Mouse (Mus musculus): Measurements from ENCODE around the gene Olfr313.
"Not testable (repeated sequence)": the region's sequence is repeated elsewhere in the genome, so short reads cannot be mapped to it uniquely, and the experiment has no call there.

The Olfr313 gene

DNA sequence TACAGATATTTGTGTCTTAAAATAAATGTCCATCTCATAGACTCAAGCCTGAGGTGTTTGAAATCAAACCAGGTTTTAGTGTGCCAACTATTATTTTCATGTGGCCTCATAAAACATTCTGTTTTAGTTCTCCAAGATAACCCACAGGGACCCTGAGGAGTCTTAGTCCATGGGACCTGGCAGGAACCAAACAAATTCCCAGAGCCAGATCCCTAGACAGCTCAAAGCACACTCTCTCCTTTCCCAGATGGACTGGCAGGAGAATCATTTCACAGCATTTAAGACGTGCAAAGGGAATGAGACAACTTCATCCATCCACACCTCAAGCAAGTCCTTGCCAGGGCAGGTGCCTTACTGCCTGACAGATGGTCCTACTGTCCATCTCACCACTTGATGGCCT, at the start of gene Olfr313:
Gene Olfr313, plus strand, starts transcription at position 301 of the 400 bp plus-strand sequence.
- not testable (repeated sequence) for DNase-seq (ENCODE audit: low spot score in 2 of 2)

DNA sequence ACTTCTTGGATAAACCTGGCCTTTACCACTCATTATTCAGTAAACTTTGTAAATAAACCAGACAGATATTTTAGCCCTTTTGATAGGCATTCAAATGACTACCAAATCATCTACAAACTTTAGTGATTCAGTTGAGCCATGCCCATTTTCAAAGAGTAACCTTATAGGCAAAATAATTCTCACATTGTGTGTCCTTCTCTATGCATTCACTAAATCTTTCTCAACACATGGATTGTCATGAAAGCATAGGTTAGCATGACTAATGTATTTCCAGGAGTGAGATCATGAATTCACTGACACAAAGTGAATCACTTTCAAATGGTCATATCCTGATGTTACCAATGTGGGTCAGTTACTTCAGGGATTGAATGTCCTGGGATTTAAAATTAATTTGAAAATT, 41.9 kb upstream of the Olfr313 start, which contains the start of gene Olfr315:
Gene Olfr315, plus strand, starts transcription at position 301 of the 400 bp plus-strand sequence.
- no peak for DNase-seq (ENCODE audit: low spot score in 2 of 2)

DNA sequence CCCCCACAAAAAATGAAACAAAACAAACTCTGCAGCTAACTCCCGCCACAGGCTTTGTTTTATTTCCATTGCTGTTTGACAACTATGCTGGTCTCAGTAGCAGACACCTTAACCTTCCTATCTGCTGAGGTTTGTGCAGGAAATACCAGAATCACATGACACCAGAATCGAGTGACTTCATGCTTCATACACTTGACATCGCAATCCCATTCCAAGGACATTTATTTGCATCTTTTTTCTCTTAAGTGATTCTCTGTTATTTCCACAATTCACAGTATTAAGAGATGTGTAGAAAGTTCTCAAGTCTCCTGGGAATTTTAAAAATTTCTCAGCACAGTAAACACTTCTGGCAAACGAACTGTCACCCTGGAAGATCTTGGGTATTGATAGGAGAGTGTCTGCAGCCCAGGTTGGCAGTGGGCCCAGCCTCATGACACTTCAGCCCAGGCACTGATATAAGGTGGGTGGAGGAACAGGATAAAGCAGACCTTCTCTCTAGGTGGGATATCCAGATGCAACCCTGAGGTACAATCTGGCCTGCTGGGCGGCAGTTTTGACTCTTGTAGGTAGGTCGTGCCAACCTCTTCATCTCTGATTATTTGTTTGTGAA, 32.2 kb upstream of the Olfr313 start, which contains the start of gene Olfr314:
Gene Olfr314, plus strand, starts transcription at position 473 of the 610 bp plus-strand sequence.
- DNase-seq (ENCODE audit: low spot score in 2 of 2), result no peak

DNA sequence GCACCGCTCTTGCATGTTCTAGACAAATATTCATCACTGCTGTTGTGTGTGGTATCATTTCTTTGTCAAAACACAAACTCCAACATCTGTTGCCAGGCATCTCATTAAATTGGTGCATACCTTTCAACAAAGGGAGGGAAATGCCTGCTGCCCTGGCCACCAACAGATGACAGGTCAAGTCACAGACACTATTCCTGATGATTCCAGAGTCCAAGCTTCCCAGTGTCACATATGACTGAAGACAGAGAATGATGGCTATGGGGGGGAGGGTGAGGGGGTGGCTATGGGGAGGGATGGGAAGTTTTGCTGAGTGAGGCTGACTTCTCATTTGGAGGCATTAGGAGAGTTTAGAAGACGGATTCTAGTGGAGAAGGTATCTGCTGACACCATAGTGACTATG, 30.6 kb upstream of the Olfr313 start:
- no peak for DNase-seq (ENCODE audit: low spot score in 2 of 2)

DNA sequence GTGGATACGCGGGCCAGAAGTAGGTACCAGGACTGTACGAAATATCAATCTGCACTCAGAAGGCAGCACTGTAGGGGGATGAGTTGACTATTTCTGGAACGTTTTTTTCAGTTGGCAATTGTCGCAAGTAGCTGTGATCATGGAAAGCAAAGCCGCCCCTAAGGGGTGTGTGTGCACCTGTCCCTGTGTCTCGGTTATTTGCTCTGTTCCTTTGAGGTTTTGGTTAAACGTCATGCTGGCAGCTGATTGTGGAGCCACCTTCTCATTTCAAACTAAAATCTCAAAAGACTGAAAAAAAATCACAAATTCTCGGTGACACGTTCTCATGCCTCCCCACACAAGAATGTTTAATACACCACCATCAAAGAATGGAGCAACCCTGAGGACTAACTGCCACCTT, 27.1 kb upstream of the Olfr313 start:
- no peak for DNase-seq (ENCODE audit: low spot score in 2 of 2)

DNA sequence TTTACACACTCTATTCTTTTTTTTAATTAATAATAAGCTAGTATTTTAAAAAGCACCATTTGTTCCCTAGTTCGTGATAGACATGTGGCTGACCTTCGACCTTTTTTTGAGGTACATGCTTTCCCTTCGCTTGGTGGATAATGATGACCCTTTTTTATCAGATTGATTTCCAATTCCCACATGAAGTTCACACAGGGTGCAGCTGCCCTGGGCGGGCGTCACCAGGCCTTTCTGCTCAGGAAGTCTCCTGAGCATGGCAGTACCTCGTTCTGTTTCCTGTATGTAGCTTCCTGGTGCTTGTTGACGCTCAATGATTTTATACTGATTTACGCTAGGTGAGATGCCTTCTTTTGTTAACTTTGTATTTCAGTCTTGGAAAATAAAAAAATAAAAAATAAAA, 26.5 kb upstream of the Olfr313 start:
- no peak for DNase-seq (ENCODE audit: low spot score in 2 of 2)

DNA sequence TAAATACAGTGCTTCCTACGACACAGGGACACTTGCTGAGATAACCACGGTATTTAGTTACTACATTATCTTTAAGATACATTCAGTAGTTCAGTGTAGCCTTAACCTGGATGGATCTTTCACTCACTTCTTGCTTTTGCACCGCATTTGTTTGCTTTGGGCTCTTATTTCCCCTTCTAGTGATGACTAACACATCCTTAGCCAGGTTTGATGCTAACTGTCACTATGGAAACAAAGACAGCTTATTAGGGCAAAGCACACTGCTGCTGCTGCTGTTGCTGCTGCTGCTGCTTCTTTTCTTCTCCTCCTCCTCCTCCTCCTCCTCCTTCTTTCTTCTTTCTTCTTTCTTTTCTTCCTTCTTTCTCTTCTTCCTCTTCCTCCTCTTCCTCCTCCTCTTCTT, 25.3 kb upstream of the Olfr313 start:
- DNase-seq (ENCODE audit: low spot score in 2 of 2), result no peak

DNA sequence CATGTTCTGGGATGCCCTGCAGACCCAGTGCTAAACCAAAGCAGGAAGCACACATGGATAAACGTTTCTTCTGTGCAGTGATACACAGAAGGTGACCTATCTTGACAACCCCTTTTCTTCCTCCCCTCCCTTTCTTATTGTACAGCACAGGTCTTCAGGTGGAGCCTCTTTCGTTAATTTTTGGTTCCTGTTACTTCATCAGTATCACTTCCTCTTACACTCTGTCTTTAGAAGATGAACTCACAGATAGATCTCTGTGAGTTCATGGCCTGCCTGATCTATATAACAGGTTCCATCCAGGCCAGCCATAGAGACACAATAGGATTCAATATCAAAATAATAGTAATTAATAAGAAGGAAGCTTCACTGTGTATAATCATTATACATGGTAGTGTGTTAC, 24.7 kb upstream of the Olfr313 start:
- DNase-seq (ENCODE audit: low spot score in 2 of 2), result no peak

- no peak for DNase-seq (ENCODE audit: low spot score in 2 of 2)
Observed at GRCm38 (mm10) chr11:58790646-58791045, 24.2 kb upstream of the Olfr313 start.

DNA sequence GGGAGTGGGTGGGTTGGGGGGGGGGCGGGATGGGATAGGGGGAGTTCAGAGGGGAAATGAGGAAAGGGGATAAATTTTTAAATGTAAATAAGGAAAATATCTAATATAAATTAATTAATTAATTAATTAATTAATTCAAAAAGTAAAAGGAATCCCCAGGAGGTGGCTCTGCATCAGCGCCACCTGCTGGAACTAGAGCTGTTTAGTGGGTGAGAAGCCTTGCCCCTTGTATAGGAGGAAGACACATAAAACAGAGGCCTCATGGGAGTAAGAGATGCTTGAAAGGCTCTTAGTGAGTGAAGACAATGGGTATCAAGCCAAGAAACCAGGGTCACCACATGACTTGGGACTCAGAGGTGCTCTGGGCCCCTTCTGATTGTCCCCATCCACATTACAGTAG, 18.9 kb upstream of the Olfr313 start:
- DNase-seq (ENCODE audit: low spot score in 2 of 2), result no peak

- peak; percentile 65 to 80 for DNase-seq (ENCODE audit: low spot score in 2 of 2)
Observed at GRCm38 (mm10) chr11:58796850-58797249, 17.9 kb upstream of the Olfr313 start.

DNA sequence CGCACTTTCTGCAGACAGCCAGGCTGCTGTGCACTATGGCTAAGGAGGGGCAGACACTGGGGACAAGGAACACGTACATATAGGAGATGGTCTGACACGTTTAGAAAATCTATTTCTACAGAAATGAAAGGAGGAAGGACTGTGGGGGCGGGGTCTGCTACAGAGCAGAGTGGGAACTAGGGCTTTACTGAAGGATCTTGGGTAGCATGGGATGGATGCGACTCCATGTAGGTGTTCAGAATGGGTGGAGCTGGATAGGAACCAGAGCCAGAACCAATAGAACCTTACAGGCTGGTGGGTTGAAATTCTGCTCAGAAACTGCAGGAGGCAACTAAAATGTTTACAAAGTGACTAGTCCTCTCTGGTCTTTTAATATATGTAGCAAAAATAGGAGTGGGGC, 15.1 kb upstream of the Olfr313 start:
- peak; percentile 39 to 45 for DNase-seq (ENCODE audit: low spot score in 2 of 2)

DNA sequence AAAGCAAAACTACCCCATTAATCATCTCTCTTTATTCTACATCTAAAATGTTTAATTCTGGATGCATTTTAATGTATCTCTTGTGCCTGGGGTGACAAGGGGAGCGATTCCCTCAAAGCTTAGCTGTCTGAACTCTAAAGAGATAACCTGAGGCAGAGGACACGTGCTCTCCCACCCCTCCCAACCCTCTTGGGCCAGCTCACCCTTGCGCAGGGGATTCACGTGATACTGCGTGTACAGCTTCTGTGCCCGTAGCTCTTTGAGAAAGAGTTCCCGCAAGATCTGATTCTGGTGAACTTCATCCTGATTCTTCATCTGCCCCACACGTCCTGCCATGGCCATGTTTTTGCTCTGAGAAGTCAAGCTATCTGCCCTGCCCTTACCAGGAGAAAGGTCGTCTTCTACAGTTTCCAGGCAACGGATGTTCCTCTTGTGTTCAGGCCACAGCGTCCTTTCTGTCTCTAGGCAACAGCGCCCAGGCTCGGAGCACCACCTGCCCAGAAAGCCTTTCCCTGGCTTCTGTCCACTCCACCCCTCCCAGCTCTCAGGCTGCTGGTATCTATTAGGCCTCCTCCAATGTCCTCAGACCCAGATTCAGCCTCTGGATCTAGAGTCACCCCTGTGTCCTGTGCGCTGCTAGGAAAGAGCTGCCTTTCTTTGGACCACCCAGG, 13.1 kb upstream of the Olfr313 start, which contains the start of gene Fam183b:
Gene Fam183b, minus strand, starts transcription at position 403 of the 671 bp plus-strand sequence.
- DNase-seq (ENCODE audit: low spot score in 2 of 2), result peak; percentile 10 to 24

DNA sequence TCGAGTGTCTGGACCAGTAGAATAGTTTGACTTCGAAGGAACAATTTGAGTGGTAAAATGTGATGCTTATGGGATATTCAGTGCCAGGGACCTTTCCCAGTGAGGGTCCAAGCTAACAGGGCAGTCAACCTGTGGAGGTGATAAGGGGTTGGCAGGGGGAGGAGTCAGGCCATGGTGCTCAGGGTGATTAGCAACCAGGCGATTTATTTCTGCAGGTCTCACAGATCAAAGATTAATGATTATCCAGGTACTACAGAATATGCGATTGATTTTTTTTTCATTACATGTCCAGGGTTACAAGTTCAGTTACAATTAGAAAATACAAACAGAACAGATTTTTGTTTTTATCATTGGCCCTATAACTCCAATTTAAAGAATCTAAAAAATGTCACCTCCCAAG, 10.9 kb upstream of the Olfr313 start:
- no peak for DNase-seq (ENCODE audit: low spot score in 2 of 2)

DNA sequence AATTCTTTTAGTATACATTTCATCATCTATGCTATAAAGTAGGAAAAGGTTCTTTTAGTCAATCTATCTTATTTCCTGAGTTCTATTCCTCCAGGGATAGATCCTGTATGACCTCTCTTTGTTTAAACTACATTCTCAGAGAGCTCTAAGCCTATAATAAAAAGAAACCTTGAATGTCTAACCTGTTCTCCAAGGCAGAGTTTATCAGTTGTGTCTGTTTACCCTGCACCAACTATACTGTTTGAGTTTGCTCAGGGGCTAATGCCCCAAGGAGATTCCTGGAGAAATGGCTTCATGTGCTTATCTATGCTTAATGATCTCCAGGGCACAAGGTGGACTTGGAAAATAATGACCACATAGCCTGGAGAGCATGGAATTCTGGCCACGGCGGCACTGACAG, 10.4 kb upstream of the Olfr313 start:
- no peak for DNase-seq (ENCODE audit: low spot score in 2 of 2)

GRCm38 (mm10) chr11:58812001-58812400, 2.8 kb upstream of the Olfr313 start:
- DNase-seq (ENCODE audit: low spot score in 2 of 2), result no peak

GRCm38 (mm10) chr11:58815676-58816075, 876 bp downstream of the Olfr313 start:
- DNase-seq (ENCODE audit: low spot score in 2 of 2), result no peak

GRCm38 (mm10) chr11:58828937-58829336, 14.1 kb downstream of the Olfr313 start, which contains the start of gene Olfr312:
Olfr312 (plus strand) TSS chr11:58829237.
- not testable (repeated sequence) for DNase-seq (ENCODE audit: low spot score in 2 of 2)

GRCm38 (mm10) chr11:58829764-58830163, 15.0 kb downstream of the Olfr313 start:
- no peak for DNase-seq (ENCODE audit: low spot score in 2 of 2)

DNA sequence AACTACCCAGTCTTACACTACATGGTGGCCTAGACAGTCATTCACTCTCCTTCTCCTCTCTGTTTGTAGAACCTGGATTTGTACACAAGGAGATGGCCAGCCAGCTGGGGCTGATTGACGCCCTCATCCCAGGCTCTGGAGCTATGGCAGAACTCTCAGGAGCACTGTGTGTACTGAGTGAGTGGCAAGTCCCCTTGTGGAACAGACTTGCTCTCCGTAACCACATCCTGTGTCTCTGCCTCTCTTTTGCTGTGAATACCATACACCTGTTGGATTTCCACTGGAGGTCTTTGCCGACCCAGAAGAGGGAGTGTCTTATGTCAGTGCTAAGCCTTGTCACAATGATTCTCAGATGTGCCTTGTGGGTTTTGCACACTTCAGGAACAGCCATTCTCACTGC, 17.7 kb downstream of the Olfr313 start:
- not testable (repeated sequence) for DNase-seq (ENCODE audit: low spot score in 2 of 2)

- not testable (repeated sequence) for DNase-seq (ENCODE audit: low spot score in 2 of 2)
Observed at GRCm38 (mm10) chr11:58838951-58839350, 24.2 kb downstream of the Olfr313 start, which contains the start of gene Olfr311. Olfr311 (plus strand) TSS chr11:58839251.

GRCm38 (mm10) chr11:58846919-58847461, 32.2 kb downstream of the Olfr313 start, which contains the start of gene Gm12258:
Gm12258 (plus strand) TSS chr11:58847158.
- peak; percentile 85 to 96 for DNase-seq (ENCODE audit: low spot score in 2 of 2)

GRCm38 (mm10) chr11:58847636-58848035, 32.8 kb downstream of the Olfr313 start:
- no peak for DNase-seq (ENCODE audit: low spot score in 2 of 2)

Data from frontal cortex, postnatal 36 days (tissue).